Mouse (Mus musculus): ENCODE results near the gene Uncx. TPM values are rescaled to one million over a fixed set of nuclear protein-coding genes. Genes with fewer than 3 reads are reported as not detected.
A peak's percentile ranks its signal among the peaks of the same experiment; 100 is the strongest.
"Not testable (repeated sequence)": the region's sequence is repeated elsewhere in the genome, so short reads cannot be mapped to it uniquely, and the experiment has no call there.

Gene Uncx
- polyA plus RNA-seq, 1 experiment from 2014 or later = 8.5 TPM

DNA sequence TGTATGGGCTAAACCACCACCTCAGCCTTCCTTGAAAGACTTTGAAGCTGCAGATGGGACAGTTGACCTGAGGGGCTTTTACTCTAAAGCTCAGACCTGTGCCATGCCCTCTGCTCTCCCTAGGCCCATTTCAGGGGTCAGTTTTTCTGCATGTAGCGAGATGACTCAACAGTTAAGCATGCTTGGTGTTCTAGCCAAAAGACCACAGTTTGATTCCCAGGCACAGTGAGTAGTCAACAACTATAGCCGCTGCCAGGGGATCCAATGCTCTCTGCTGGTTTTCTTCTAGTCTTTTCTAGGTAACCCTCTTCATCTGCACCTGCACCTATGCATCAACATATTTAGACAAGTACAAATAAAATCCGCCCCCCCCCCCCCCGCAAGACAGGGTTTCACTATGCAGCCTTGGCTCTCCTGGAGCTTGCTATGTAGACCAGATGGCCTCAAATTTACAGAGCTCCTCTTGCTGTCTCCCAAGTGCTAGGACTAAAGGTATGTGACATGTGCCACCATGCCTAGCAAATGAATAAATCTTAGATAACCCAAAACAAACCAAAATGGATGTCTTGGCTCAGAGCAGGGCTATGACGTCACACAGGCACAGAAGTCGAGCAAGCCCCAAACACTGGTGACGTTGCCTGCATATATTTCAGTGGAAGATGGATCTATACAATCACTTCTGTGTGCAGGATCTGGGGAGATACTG, 30.5 kb downstream of the Uncx start:
- Histone ChIP-seq H3K36me3 (ENCODE audit: poor library complexity, severe bottlenecking) (no peaks in the 10 kb centered on the region), H3K27me3 (peaks cover 22% of the 10 kb centered on the region), H3K4me1 (peaks cover 8% of the 10 kb centered on the region; the same call in 1 of the 2 replicates), H3K4me3 (no peak overlapping the region), H3K9me3 (replicated peaks) (peaks cover 4% of the 10 kb centered on the region; the same call in 1 of the 2 replicates), H3K4me2 (no peak overlapping the region), H3K9ac (no peak overlapping the region), H3K27ac (no peak overlapping the region)
- no peak for ATAC-seq
- WGBS = 78% methylated on average over 7 of the region's 7 CpGs

DNA sequence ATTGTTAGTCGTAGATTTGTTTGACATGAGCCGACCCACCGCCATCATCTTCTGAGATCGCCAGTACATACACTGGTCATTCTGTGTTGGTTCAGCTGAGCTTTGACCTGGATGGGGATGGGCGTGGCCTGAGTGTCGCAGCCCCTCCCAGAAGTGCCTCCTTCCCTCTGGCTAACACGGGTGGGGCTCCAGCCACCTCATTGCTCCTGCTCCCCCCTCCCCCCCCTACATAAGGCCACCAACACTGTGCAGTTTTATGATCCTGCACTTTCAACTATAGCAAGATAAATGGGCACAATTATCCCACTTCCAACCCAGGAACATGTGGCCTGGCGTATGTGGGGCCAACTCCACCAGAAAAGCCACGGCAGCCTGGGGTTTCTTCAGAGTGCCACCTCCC, 31.8 kb downstream of the Uncx start:
- 86% methylated on average over 9 of the region's 9 CpGs for WGBS

DNA sequence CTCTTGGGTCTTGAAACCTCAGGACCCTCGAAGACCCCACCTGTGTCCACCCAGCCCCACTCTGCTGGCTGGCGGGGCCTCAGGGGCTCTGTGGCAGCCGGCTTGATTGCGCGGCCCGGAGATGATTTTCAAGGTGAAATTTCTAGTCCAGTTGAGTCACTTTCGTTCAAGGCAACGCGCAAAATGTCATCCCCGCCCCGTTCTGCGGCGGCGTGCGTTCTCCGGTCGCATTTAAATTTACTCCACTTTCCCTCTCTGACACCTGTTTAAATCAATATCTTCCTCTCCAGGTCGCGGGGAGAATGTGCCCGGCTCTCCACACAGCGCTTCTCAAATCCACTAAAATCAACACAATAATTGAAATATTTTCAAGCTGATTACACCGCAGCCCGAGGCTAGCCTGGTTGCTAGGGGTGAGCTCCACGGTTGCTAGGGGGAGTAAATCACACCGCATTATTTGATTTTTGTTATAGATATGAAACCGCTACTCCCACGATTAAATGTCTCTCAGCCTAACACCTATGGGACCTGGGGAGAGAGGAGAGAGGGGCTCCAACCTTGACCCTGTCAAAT, 37.0 kb downstream of the Uncx start:
- Histone ChIP-seq H3K4me2 (peak overlapping the region; percentile 18), H3K4me3 (no peak overlapping the region), H3K27ac (no peak overlapping the region), H3K4me1 (peaks cover 31% of the 10 kb centered on the region), H3K36me3 (ENCODE audit: poor library complexity, severe bottlenecking) (no peaks in the 10 kb centered on the region), H3K9me3 (replicated peaks) (peaks cover 4% of the 10 kb centered on the region; the same call in 1 of the 2 replicates), H3K27me3 (peaks cover 74% of the 10 kb centered on the region), H3K9ac (no peak overlapping the region)
- no peak for ATAC-seq
- WGBS = 29% methylated on average over 27 of the region's 27 CpGs

More for the DNA sequence above, 31.8 kb downstream of the Uncx start:
- H3K36me3 ChIP-seq (ENCODE audit: poor library complexity, severe bottlenecking) = no peaks in the 10 kb centered on the region
- no peak overlapping the region for H3K9ac ChIP-seq
- no peak for ATAC-seq
- H3K4me1 ChIP-seq = peaks cover 9% of the 10 kb centered on the region; the same call in 1 of the 2 replicates
- H3K4me2 ChIP-seq = no peak overlapping the region
- peaks cover 34% of the 10 kb centered on the region for H3K27me3 ChIP-seq
- no peak overlapping the region for H3K4me3 ChIP-seq
- H3K27ac ChIP-seq = no peak overlapping the region
- H3K9me3 ChIP-seq (replicated peaks) = peaks cover 4% of the 10 kb centered on the region; the same call in 1 of the 2 replicates

DNA sequence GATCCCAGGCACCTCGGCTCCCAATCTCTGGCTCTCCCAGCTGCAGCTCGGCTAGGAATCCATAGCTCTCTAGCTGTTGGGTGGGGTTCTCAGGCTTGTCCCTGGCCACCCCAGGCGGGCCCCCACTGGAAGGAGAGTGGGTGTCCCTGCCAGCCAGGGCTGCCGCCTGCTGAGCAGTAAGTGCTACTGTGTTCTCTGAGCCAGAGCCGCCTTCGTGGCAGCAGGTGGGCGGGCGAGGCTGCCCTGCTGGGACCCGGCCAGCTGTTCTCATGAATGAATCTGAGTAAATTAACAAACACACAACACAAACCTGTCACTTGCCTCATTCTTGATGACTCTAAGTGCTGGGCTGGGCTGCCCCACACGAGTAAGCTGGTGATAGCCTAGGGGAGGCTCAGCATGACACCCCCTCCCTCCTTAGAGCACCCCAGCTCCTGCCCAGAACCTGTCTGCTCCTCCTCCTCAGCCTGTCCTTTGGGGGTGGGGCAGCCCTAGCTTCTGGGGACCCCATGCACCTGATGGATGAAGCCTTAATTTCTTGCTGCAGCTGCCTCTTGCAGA, 38.1 kb downstream of the Uncx start:
- WGBS = 0% methylated on average over 10 of the region's 10 CpGs
- ATAC-seq = peak; percentile 80
- H3K27ac ChIP-seq = no peak overlapping the region
- H3K9me3 ChIP-seq (replicated peaks) = peaks cover 4% of the 10 kb centered on the region; the same call in 1 of the 2 replicates
- H3K27me3 ChIP-seq = peaks cover 84% of the 10 kb centered on the region
- peaks cover 38% of the 10 kb centered on the region for H3K4me1 ChIP-seq
- peak overlapping the region; percentile 28 for H3K4me2 ChIP-seq
- H3K9ac ChIP-seq = 0 out of 2 replicates have a peak overlapping the region, but pooled peaks have one; percentile 16
- no peak overlapping the region for H3K4me3 ChIP-seq
- H3K36me3 ChIP-seq (ENCODE audit: poor library complexity, severe bottlenecking) = no peaks in the 10 kb centered on the region

DNA sequence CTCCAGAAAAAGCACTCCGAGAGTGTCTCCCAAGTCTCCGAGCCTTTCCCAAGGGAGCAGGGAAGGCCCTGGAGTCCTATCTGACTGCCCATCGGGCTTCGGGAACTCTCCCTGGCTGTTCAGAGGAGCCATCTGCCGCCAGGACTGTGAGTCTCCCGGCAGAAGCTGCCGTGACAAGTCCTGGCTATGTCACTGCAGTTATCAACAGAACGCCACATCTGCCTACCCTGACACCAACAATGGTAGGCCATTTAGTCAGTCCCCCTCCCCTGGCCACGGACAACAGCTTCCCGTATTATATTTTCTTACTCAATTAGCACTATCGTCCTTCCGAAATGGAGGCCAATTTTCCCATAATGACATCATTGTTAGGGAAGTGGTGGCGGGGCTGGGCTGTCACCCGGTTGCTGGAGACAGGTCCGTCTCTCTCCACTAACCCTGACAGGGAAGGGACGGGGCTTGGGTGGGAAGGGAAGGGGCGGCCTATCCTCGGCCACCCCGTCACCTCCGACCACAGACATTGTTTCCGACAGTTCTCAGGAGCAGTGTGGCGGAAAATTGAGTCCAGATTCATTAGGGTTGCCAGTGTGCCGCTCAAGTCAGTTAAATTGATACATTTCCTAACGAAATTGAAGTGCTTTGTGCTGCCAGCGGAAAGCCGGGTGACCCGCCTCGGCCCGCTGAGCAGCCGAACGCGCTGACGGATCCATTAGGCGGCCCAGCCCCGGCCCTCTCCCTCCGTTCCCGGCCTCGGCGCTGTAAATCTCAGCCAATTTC, 41.9 kb downstream of the Uncx start:
- Histone ChIP-seq H3K9ac (peak overlapping the region; percentile 43; the same call in 1 of the 2 replicates), H3K4me2 (peak overlapping the region; percentile 49), H3K27me3 (peaks cover 74% of the 10 kb centered on the region), H3K4me3 (peak overlapping the region; percentile 13), H3K27ac (peak overlapping the region; percentile 57), H3K9me3 (replicated peaks) (peaks cover 12% of the 10 kb centered on the region; the same call in 1 of the 2 replicates), H3K36me3 (ENCODE audit: poor library complexity, severe bottlenecking) (no peaks in the 10 kb centered on the region), H3K4me1 (peaks cover 36% of the 10 kb centered on the region)
- peak; percentile 51 for ATAC-seq
- 2% methylated on average over 39 of the region's 39 CpGs for WGBS

DNA sequence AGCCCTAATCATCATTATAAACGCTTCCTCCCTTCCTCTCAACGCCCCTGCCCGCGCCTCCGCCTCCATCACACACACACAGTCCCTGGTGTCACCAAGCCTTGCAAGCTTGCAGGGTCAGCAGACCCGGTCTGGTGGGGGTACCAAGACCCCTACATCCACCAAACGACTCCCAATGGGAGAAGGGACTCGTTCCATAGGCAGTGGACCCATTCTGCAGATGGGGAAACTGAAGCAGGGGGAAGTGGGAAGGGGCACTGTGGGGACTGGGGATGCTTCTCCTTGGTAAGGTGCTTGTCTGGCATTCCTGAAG, 42.4 kb downstream of the Uncx start:
- Histone ChIP-seq H3K4me1 (peaks cover 31% of the 10 kb centered on the region), H3K9ac (peak overlapping the region; percentile 43; the same call in 1 of the 2 replicates), H3K27ac (peak overlapping the region; percentile 57), H3K36me3 (ENCODE audit: poor library complexity, severe bottlenecking) (no peaks in the 10 kb centered on the region), H3K4me2 (peak overlapping the region; percentile 49), H3K9me3 (replicated peaks) (peaks cover 12% of the 10 kb centered on the region; the same call in 1 of the 2 replicates), H3K27me3 (peaks cover 69% of the 10 kb centered on the region), H3K4me3 (peak overlapping the region; percentile 13)
- WGBS = 12% methylated on average over 8 of the region's 8 CpGs
- no peak for ATAC-seq

DNA sequence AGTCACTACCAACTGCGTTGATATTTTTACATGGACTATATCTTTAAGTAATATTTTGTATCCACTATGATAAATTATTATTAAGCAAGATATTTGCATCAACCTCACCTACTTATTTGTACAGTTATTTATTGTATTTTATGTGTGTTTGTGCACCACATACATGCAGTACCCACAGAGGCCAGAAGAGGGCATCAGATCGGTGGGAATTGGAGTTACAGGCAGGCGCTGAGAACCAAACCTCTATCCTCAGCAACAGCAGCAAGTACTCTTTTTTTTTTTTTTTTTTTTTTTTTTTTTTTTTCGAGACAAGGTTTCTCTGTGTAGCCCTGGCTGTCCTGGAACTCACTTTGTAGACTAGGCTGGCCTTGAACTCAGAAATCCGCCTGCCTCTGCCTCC, 44.2 kb downstream of the Uncx start:
- not testable (repeated sequence) for ATAC-seq; H3K36me3 ChIP-seq (ENCODE audit: poor library complexity, severe bottlenecking); H3K4me2 ChIP-seq; H3K27ac ChIP-seq; H3K4me3 ChIP-seq; H3K9ac ChIP-seq
- H3K27me3 ChIP-seq = peaks cover 51% of the 10 kb centered on the region
- peaks cover 12% of the 10 kb centered on the region; the same call in 1 of the 2 replicates for H3K9me3 ChIP-seq (replicated peaks)
- WGBS = 87% methylated on average over 5 of the region's 5 CpGs
- peaks cover 18% of the 10 kb centered on the region for H3K4me1 ChIP-seq

DNA sequence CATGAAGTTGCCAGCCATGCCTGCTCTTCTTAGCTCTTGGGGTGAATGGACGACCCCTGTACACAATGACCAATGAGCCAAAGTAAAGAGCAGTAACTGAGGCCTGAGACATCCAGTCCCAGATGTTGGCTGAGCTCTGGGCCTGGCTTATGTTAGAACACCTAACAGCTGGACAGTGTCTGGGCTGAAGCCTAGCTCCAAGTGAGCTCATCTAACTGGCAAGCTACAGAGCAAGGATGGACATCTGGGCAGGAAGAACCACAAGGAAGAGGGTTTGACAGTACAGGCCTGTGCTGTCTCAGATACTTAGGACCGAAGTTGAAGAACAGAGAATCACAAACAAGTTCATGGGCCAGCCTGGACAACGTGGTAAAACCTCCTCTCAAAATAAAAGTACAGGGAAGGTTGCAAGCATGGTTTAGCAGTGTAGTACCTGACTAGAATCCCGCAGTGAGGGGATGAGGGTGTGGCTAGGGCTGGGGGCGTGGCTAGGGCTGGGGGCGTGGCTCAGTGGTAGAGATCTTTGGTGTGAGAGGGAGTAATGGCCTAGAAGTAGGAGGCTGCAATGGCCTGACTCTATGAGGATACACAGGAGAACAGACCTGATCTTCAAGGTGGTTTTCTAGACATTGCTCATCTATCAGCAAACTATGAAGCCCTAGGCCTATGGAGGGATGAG, 47.5 kb downstream of the Uncx start:
- 43% methylated on average over 6 of the region's 6 CpGs for WGBS
- not testable (repeated sequence) for H3K9ac ChIP-seq; H3K36me3 ChIP-seq (ENCODE audit: poor library complexity, severe bottlenecking); H3K4me3 ChIP-seq; H3K4me2 ChIP-seq; H3K27ac ChIP-seq; ATAC-seq
- peaks cover 12% of the 10 kb centered on the region; the same call in 1 of the 2 replicates for H3K9me3 ChIP-seq (replicated peaks)
- peaks cover 26% of the 10 kb centered on the region for H3K27me3 ChIP-seq
- peaks cover 17% of the 10 kb centered on the region for H3K4me1 ChIP-seq

DNA sequence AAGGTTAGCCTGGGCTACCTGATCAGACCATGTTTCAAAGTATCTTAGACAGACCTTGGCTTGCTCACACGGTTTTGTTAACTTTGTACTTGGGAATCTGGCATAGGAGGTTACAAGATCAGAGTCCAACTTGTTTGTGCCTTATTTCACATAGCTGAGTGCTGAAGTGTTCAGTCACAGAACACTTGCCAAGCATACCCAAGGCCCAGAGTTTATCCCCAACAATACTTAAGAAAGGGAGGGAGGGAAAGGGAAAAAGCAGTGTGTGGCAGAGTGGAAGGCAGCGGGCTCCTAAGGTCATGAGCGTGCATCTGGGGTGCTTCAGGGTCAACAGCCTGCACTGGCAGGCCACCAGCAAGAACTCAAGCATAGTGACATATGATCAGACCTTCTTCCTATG, 48.7 kb downstream of the Uncx start:
- Histone ChIP-seq H3K27ac (no peak overlapping the region), H3K4me3 (no peak overlapping the region), H3K4me1 (peaks cover 16% of the 10 kb centered on the region), H3K9me3 (replicated peaks) (peaks cover 8% of the 10 kb centered on the region; the same call in 1 of the 2 replicates), H3K4me2 (no peak overlapping the region), H3K27me3 (peaks cover 22% of the 10 kb centered on the region), H3K9ac (no peak overlapping the region), H3K36me3 (ENCODE audit: poor library complexity, severe bottlenecking) (no peaks in the 10 kb centered on the region)
- no peak for ATAC-seq
- WGBS = 87% methylated on average over 3 of the region's 3 CpGs

DNA sequence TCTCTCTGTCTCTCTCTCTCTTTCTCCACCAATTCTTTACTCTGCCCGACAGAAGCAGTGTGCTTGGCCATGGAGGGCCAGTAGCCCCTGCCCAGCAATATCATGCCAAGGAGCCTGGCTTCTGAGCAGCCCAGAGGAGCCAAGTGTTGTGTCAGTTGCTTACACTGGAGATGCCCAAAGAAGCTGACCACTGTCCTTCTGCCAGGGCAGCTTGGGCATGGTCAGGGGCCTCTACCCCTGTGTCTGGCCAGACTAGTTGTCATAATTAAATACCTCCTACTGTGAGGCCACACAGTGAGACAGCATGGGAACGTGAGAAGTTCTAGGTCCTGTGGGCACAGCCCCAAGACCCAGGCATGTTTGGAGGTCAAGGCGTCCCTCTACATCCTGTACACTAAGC, 49.6 kb downstream of the Uncx start:
- 73% methylated on average over 3 of the region's 3 CpGs for WGBS
- Histone ChIP-seq H3K27me3 (peaks cover 28% of the 10 kb centered on the region), H3K27ac (no peak overlapping the region)

DNA sequence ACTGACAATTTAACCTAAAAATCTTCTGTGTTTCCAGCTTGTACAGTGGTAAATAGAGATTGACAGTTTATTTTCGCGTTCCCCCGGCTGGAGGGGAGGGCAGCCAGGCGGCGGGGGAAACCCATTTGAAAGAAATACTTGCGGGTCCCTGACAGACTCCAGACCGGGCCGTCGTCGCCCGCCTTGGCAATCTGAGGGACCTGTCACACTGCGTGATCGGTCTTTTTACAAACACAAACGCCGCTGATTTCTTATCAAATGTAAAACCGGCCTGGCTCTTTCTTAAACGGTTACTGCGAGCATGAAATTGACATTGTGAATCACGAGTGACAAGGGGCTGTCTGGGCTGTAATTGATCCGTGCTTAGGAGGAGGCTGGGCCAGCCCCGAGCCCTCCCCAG, 50.5 kb downstream of the Uncx start:
- H3K4me1 ChIP-seq = peaks cover 23% of the 10 kb centered on the region
- peaks cover 36% of the 10 kb centered on the region for H3K27me3 ChIP-seq
- no peaks in the 10 kb centered on the region for H3K9me3 ChIP-seq (replicated peaks)
- ATAC-seq = no peak
- H3K27ac ChIP-seq = no peak overlapping the region
- H3K9ac ChIP-seq = no peak overlapping the region; the same call in 1 of the 2 replicates
- WGBS = 20% methylated on average over 21 of the region's 21 CpGs
- peak overlapping the region; percentile 29 for H3K4me2 ChIP-seq
- H3K4me3 ChIP-seq = no peak overlapping the region
- no peaks in the 10 kb centered on the region for H3K36me3 ChIP-seq (ENCODE audit: poor library complexity, severe bottlenecking)

More for the DNA sequence above, 49.6 kb downstream of the Uncx start:
- Histone ChIP-seq H3K9ac (no peak overlapping the region), H3K9me3 (replicated peaks) (peaks cover 6% of the 10 kb centered on the region; the same call in 1 of the 2 replicates), H3K4me3 (no peak overlapping the region), H3K4me1 (peaks cover 16% of the 10 kb centered on the region), H3K36me3 (ENCODE audit: poor library complexity, severe bottlenecking) (no peaks in the 10 kb centered on the region), H3K4me2 (no peak overlapping the region)
- no peak for ATAC-seq

Measured in forebrain, embryonic 13.5 days (tissue).